Mouse (Mus musculus): ENCODE results near the gene Pnliprp1. TPM values are rescaled to one million over a fixed set of nuclear protein-coding genes. Genes with fewer than 3 reads are reported as not detected.

Gene Pnliprp1
- polyA plus RNA-seq, 1 experiment: 0.38 TPM

GRCm38 (mm10) chr19:58747498-58748000 lies 18.9 kb downstream of the Pnliprp1 start:
- Histone ChIP-seq H3K4me1 (ENCODE audit: control insufficient read depth, insufficient read depth, low read length) (no peaks in the 10 kb centered on the region), H3K27me3 (replicated peaks; ENCODE audit: control insufficient read depth, insufficient read depth, low read length) (no peaks in the 10 kb centered on the region), H3K4me3 (ENCODE audit: insufficient read depth, low read depth, low read length) (no peak overlapping the region), H3K36me3 (ENCODE audit: control insufficient read depth, insufficient read depth, low read length) (no peaks in the 10 kb centered on the region), H3K27ac (ENCODE audit: insufficient read depth, low read depth, low read length) (no peak overlapping the region)
- DNase-seq: no peak
- 77% methylated on average over 9 of the region's 9 CpGs for WGBS
- TF ChIP-seq POLR2A (IDR thresholded peaks at IDR 0.05; ENCODE audit: low read depth, low read length): no peak

- Histone ChIP-seq H3K4me1 (ENCODE audit: control insufficient read depth, insufficient read depth, low read length) (no peaks in the 10 kb centered on the region), H3K4me3 (ENCODE audit: insufficient read depth, low read depth, low read length) (no peak overlapping the region), H3K36me3 (ENCODE audit: control insufficient read depth, insufficient read depth, low read length) (no peaks in the 10 kb centered on the region), H3K27ac (ENCODE audit: insufficient read depth, low read depth, low read length) (no peak overlapping the region), H3K27me3 (replicated peaks; ENCODE audit: control insufficient read depth, insufficient read depth, low read length) (no peaks in the 10 kb centered on the region)
- DNase-seq: no peak
- WGBS: 68% methylated on average over 2 of the region's 2 CpGs
- TF ChIP-seq CTCF (conservative IDR thresholded peaks at IDR 0.05; ENCODE audit: insufficient read depth, insufficient read length, low read depth, low read length) (no peak), POLR2A (IDR thresholded peaks at IDR 0.05; ENCODE audit: low read depth, low read length) (no peak)
These were observed 22.1 kb downstream of the Pnliprp1 start for GRCm38 (mm10) chr19:58750822-58751221.

GRCm38 (mm10) chr19:58751504-58751903 lies 22.8 kb downstream of the Pnliprp1 start:
- WGBS: 64% methylated on average over 2 of the region's 2 CpGs
- H3K36me3 ChIP-seq (ENCODE audit: control insufficient read depth, insufficient read depth, low read length): no peaks in the 10 kb centered on the region
- no peak for DNase-seq
- H3K27ac ChIP-seq (ENCODE audit: insufficient read depth, low read depth, low read length): no peak overlapping the region
- H3K4me3 ChIP-seq (ENCODE audit: insufficient read depth, low read depth, low read length): no peak overlapping the region
- no peaks in the 10 kb centered on the region for H3K27me3 ChIP-seq (replicated peaks; ENCODE audit: control insufficient read depth, insufficient read depth, low read length)
- no peak for TF ChIP-seq POLR2A (IDR thresholded peaks at IDR 0.05; ENCODE audit: low read depth, low read length)
- no peaks in the 10 kb centered on the region for H3K4me1 ChIP-seq (ENCODE audit: control insufficient read depth, insufficient read depth, low read length)

GRCm38 (mm10) chr19:58758871-58759270 lies 30.2 kb downstream of the Pnliprp1 start:
- Histone ChIP-seq H3K27me3 (replicated peaks; ENCODE audit: control insufficient read depth, insufficient read depth, low read length) (no peaks in the 10 kb centered on the region), H3K36me3 (ENCODE audit: control insufficient read depth, insufficient read depth, low read length) (no peaks in the 10 kb centered on the region), H3K4me3 (ENCODE audit: insufficient read depth, low read depth, low read length) (no peak overlapping the region), H3K27ac (ENCODE audit: insufficient read depth, low read depth, low read length) (no peak overlapping the region), H3K4me1 (ENCODE audit: control insufficient read depth, insufficient read depth, low read length) (no peaks in the 10 kb centered on the region)
- 90% methylated on average over 4 of the region's 4 CpGs for WGBS
- TF ChIP-seq CTCF (conservative IDR thresholded peaks at IDR 0.05; ENCODE audit: insufficient read depth, insufficient read length, low read depth, low read length) (no peak), POLR2A (IDR thresholded peaks at IDR 0.05; ENCODE audit: low read depth, low read length) (no peak)
- no peak for DNase-seq

- 50% methylated on average over 9 of the region's 9 CpGs for WGBS
- Histone ChIP-seq H3K27me3 (replicated peaks; ENCODE audit: control insufficient read depth, insufficient read depth, low read length) (no peaks in the 10 kb centered on the region), H3K36me3 (ENCODE audit: control insufficient read depth, insufficient read depth, low read length) (no peaks in the 10 kb centered on the region), H3K27ac (ENCODE audit: insufficient read depth, low read depth, low read length) (no peak within 1 kb of the TSS), H3K4me1 (ENCODE audit: control insufficient read depth, insufficient read depth, low read length) (no peaks in the 10 kb centered on the region), H3K4me3 (ENCODE audit: insufficient read depth, low read depth, low read length) (no peak within 1 kb of the TSS)
- peak; percentile 72 for DNase-seq
- no peak for TF ChIP-seq POLR2A (IDR thresholded peaks at IDR 0.05; ENCODE audit: low read depth, low read length)
- no peak for TF ChIP-seq CTCF (conservative IDR thresholded peaks at IDR 0.05; ENCODE audit: insufficient read depth, insufficient read length, low read depth, low read length)
These were observed 30.7 kb downstream of the Pnliprp1 start, which contains the start of gene Pnliprp2 for GRCm38 (mm10) chr19:58759423-58759822. TSS of gene Pnliprp2 (plus strand) at chr19:58759719.

- Histone ChIP-seq H3K4me1 (ENCODE audit: control insufficient read depth, insufficient read depth, low read length) (no peaks in the 10 kb centered on the region), H3K4me3 (ENCODE audit: insufficient read depth, low read depth, low read length) (no peak overlapping the region), H3K36me3 (ENCODE audit: control insufficient read depth, insufficient read depth, low read length) (no peaks in the 10 kb centered on the region), H3K27ac (ENCODE audit: insufficient read depth, low read depth, low read length) (no peak overlapping the region), H3K27me3 (replicated peaks; ENCODE audit: control insufficient read depth, insufficient read depth, low read length) (no peaks in the 10 kb centered on the region)
- TF ChIP-seq CTCF (conservative IDR thresholded peaks at IDR 0.05; ENCODE audit: insufficient read depth, insufficient read length, low read depth, low read length): no peak
- TF ChIP-seq POLR2A (IDR thresholded peaks at IDR 0.05; ENCODE audit: low read depth, low read length): no peak
- 44% methylated on average over 6 of the region's 6 CpGs for WGBS
- DNase-seq: no peak
These were observed 33.6 kb downstream of the Pnliprp1 start for GRCm38 (mm10) chr19:58762316-58762715.

- TF ChIP-seq POLR2A (IDR thresholded peaks at IDR 0.05; ENCODE audit: low read depth, low read length) (no peak), CTCF (conservative IDR thresholded peaks at IDR 0.05; ENCODE audit: insufficient read depth, insufficient read length, low read depth, low read length) (peak; percentile 74)
- no peaks in the 10 kb centered on the region for H3K36me3 ChIP-seq (ENCODE audit: control insufficient read depth, insufficient read depth, low read length)
- no peak overlapping the region for H3K4me3 ChIP-seq (ENCODE audit: insufficient read depth, low read depth, low read length)
- H3K4me1 ChIP-seq (ENCODE audit: control insufficient read depth, insufficient read depth, low read length): no peaks in the 10 kb centered on the region
- H3K27me3 ChIP-seq (replicated peaks; ENCODE audit: control insufficient read depth, insufficient read depth, low read length): no peaks in the 10 kb centered on the region
- H3K27ac ChIP-seq (ENCODE audit: insufficient read depth, low read depth, low read length): no peak overlapping the region
- 18% methylated on average over 12 of the region's 12 CpGs for WGBS
- DNase-seq: peak; percentile 55
These were observed 34.3 kb downstream of the Pnliprp1 start for GRCm38 (mm10) chr19:58762848-58763541.
